Mouse (Mus musculus) kidney, embryonic 15.5 days (tissue): ENCODE measurements around the gene Mfsd6. TPM values are rescaled to one million over a fixed set of nuclear protein-coding genes. Genes with fewer than 3 reads are reported as not detected.
A peak's percentile ranks its signal among the peaks of the same experiment; 100 is the strongest.
"Not testable (repeated sequence)": the region's sequence is repeated elsewhere in the genome, so short reads cannot be mapped to it uniquely, and the experiment has no call there.

ENCODE experiments used
- ATAC-seq: fragments of 200-750 bp; cut with Nextera tagmentation; replicated peaks from 2 replicates; pipeline ENCODE4 v1.8.0; 2017; ENCODE audit warnings: moderate TSS enrichment; ENCODE audit not compliant: low FRiP score
- H3K27ac ChIP-seq: fragments of 300-500 bp; sonication (generic); 2 replicates; pipeline ENCODE4 v1.5.1; 2015; ENCODE audit warnings: mild to moderate bottlenecking, inconsistent platforms
- H3K27me3 ChIP-seq: fragments of 300-500 bp; sonication (generic); 2 replicates; pipeline ENCODE4 v1.6.1; 2015; ENCODE audit warnings: inconsistent platforms
- H3K36me3 ChIP-seq: fragments of 300-500 bp; sonication (generic); 2 replicates; pipeline ENCODE4 v1.6.1; 2015; ENCODE audit warnings: inconsistent platforms
- H3K4me1 ChIP-seq: fragments of 300-500 bp; sonication (generic); 2 replicates; pipeline ENCODE4 v1.6.1; 2015; ENCODE audit warnings: inconsistent platforms
- H3K4me2 ChIP-seq: fragments of 300-500 bp; sonication (generic); 2 replicates; pipeline ENCODE4 v1.6.1; 2015; ENCODE audit warnings: moderate library complexity, mild to moderate bottlenecking, inconsistent platforms
- H3K4me3 ChIP-seq: fragments of 300-500 bp; sonication (generic); replicated peaks from 2 replicates; pipeline ENCODE4 v1.5.1; 2015; ENCODE audit warnings: mild to moderate bottlenecking, inconsistent platforms
- H3K9ac ChIP-seq: fragments of 300-500 bp; sonication (generic); 2 replicates; pipeline ENCODE4 v1.6.1; 2015; ENCODE audit warnings: mild to moderate bottlenecking, inconsistent platforms
- H3K9me3 ChIP-seq: fragments of 300-500 bp; sonication (generic); replicated peaks from 2 replicates; pipeline ENCODE4 v1.6.1; 2016; ENCODE audit warnings: inconsistent platforms
- whole genome bisulfite sequencing: fragments of 180-500 bp; shearing (Covaris S2); methylation state at CpG from one replicate; pipeline ENCODE4 v1.1.7; 2015; ENCODE audit warnings: mixed read lengths; 5-methylcytosine and 5-hydroxymethylcytosine counted together
- polyA plus RNA-seq: library from polyadenylated mRNA; unstranded; fragments of >200 nt; fragmentation: Nextera tagmentation; extraction: Ambion mirVana; gene quantifications from 2 replicates; pipeline ENCODE4 v1.2.1, GENCODE M21; 2015

The Mfsd6 gene
- polyA plus RNA-seq, 1 experiment from 2014 or later: 3.1 TPM

DNA sequence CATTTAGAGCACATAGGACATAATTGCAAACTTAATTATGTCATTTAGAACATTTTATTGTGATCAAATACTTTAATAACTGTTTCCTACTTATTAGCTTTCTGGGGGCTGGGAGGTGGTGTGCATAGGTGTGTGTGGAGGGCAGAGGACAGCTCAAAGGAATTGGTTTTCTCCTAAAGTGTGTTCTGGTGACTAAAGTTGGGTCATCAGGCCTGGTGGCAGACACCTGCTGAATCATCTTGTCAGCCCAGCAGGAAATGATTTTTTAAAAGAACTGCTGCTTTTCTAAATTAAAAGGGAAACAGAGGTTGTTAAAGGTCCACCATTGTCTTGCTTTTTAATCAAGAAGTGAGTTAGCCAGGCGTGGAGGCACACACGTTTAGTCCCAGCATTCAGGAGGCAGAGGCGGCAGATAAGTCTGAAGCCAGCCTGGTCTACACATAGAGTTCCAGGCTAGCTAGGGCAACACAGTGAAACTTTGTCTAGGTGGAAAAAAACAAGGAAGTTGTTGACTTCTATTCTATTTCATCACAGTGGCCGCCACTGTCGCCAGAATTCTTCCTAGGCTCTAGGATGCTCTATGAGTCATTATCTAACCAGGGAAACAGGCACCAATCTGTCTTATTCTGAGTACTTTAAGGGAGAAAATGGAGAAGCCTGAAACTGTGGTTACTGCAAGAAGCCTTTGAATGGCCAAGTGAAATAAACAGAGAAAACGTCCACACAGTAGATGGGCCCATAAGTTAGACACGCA, 24.3 kb downstream of the Mfsd6 start:
- Histone ChIP-seq H3K9ac (no peak overlapping the region), H3K27ac (no peak overlapping the region), H3K9me3 (no peaks in the 10 kb centered on the region), H3K36me3 (no peaks in the 10 kb centered on the region), H3K4me1 (no peaks in the 10 kb centered on the region), H3K4me2 (no peak overlapping the region), H3K4me3 (no peak overlapping the region), H3K27me3 (no peaks in the 10 kb centered on the region)
- ATAC-seq: no peak
- WGBS: 76% methylated on average over 7 of the region's 7 CpGs

DNA sequence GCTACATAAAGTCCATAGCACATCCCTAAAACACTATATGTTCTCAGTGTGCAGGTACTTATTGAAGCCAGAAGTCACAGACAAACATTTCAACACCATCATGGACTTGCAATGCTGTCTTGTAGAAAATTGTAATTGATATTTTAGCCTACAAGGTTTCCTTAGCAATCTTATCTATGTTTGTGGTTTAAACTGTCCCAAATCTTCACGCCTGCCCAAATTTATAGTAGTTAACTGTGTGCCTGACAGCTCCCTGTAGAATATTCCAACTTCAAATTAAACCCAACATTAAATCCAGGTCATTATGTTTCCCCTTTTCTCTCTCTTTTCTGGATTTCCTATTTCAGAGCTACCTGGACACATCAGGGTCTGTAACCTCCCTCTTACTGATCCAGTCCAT, 25.3 kb downstream of the Mfsd6 start:
- no peak for ATAC-seq
- WGBS: 77% methylated on average over 1 of the region's 1 CpGs
- Histone ChIP-seq H3K4me3 (no peak overlapping the region), H3K27ac (no peak overlapping the region), H3K4me1 (no peaks in the 10 kb centered on the region), H3K27me3 (no peaks in the 10 kb centered on the region), H3K9ac (no peak overlapping the region), H3K4me2 (no peak overlapping the region), H3K9me3 (no peaks in the 10 kb centered on the region), H3K36me3 (no peaks in the 10 kb centered on the region)

DNA sequence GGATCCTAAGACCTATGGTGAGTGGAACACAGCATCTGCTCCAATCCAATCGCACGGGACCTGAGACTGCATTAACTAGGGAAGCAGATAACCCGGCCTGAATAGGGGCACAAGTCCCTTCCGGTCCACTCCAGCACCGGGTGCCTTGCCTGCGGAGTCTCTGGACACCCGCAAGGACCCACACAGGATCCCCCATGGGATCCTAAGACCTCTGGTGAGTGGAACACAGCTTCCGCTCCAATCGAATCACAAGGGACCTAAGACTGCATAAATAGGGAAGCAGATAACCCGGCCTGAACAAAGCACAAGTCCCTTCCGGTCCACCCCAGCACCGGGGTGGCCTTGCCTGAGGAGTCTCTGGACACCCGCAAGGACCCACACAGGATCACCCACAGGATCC, 32.8 kb downstream of the Mfsd6 start:
- H3K27ac ChIP-seq, H3K36me3 ChIP-seq, ATAC-seq, H3K4me2 ChIP-seq, H3K4me1 ChIP-seq, H3K9ac ChIP-seq, H3K9me3 ChIP-seq, H3K27me3 ChIP-seq, H3K4me3 ChIP-seq: not testable (repeated sequence)
- WGBS: 94% methylated on average over 13 of the region's 13 CpGs

DNA sequence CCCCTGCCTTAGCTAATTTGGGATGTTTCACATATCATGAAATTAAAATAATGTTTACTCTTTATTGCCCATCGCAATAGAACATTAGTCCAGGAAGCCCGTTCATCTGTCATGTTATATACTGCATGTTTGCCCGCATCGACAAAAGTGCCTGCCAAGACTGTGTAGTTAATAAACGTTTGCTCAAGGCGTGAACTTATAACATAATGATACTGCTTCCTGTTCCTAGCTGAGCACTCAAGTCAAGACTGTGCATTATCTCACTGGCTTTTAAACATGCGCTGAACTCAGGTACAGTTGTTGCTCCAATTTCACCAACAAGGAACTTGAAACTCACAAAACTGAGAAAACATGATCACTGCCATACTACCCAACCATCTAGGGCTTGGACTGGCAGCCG, 39.6 kb downstream of the Mfsd6 start:
- no peaks in the 10 kb centered on the region for H3K36me3 ChIP-seq
- H3K9me3 ChIP-seq: no peaks in the 10 kb centered on the region
- H3K4me2 ChIP-seq: no peak overlapping the region
- ATAC-seq: no peak
- 87% methylated on average over 8 of the region's 8 CpGs for WGBS
- no peak overlapping the region for H3K9ac ChIP-seq
- H3K4me1 ChIP-seq: no peaks in the 10 kb centered on the region
- no peak overlapping the region for H3K27ac ChIP-seq
- no peak overlapping the region for H3K4me3 ChIP-seq
- H3K27me3 ChIP-seq: no peaks in the 10 kb centered on the region

DNA sequence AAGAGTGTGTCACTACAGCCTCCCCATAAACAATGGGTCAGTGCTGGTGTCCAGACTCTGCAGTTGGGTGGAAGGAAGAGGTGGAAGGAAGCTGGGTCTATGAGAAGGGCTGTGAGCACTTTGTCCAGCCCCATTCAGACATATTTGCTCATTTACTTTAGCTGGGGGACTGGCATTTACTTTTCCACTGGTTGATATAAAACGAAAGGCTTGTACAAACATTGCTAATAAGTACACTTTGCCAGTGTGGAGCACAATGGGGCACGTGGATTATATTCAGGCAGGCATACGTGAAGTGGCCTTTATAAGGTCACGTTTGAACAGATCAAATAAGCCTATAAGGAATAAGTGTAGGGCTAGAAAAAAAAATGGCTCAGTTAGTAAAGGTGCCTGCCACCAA, 43.7 kb downstream of the Mfsd6 start:
- Histone ChIP-seq H3K36me3 (no peaks in the 10 kb centered on the region), H3K9me3 (no peaks in the 10 kb centered on the region), H3K4me3 (no peak overlapping the region), H3K27ac (no peak overlapping the region), H3K9ac (no peak overlapping the region), H3K4me2 (no peak overlapping the region), H3K27me3 (no peaks in the 10 kb centered on the region), H3K4me1 (no peaks in the 10 kb centered on the region)
- no peak for ATAC-seq
- 75% methylated on average over 4 of the region's 4 CpGs for WGBS

DNA sequence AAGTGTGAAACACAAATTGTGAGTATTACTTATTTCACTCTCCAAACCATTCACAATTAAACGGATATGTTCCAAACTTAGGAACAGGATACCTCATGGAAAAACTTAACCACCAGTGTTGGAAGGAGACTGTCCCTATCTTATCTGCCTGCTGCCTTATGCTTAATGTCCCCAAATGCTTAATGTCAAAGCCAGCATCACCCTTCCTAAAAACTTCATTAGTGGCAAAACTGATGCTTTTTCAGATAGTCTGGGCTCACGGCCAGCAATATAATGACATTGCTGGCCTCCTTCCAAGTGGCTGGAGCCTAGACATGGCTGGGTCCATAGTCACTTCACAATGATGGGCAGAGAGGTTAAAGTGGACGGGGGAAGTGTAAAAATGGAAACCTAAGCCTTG, 50.6 kb downstream of the Mfsd6 start:
- no peak overlapping the region for H3K27ac ChIP-seq
- peaks cover 7% of the 10 kb centered on the region for H3K4me1 ChIP-seq
- 37% methylated on average over 3 of the region's 3 CpGs for WGBS
- peak; percentile 71 for ATAC-seq
- no peaks in the 10 kb centered on the region for H3K36me3 ChIP-seq
- H3K4me3 ChIP-seq: no peak overlapping the region
- no peaks in the 10 kb centered on the region for H3K27me3 ChIP-seq
- no peaks in the 10 kb centered on the region for H3K9me3 ChIP-seq
- H3K9ac ChIP-seq: no peak overlapping the region
- no peak overlapping the region for H3K4me2 ChIP-seq

DNA sequence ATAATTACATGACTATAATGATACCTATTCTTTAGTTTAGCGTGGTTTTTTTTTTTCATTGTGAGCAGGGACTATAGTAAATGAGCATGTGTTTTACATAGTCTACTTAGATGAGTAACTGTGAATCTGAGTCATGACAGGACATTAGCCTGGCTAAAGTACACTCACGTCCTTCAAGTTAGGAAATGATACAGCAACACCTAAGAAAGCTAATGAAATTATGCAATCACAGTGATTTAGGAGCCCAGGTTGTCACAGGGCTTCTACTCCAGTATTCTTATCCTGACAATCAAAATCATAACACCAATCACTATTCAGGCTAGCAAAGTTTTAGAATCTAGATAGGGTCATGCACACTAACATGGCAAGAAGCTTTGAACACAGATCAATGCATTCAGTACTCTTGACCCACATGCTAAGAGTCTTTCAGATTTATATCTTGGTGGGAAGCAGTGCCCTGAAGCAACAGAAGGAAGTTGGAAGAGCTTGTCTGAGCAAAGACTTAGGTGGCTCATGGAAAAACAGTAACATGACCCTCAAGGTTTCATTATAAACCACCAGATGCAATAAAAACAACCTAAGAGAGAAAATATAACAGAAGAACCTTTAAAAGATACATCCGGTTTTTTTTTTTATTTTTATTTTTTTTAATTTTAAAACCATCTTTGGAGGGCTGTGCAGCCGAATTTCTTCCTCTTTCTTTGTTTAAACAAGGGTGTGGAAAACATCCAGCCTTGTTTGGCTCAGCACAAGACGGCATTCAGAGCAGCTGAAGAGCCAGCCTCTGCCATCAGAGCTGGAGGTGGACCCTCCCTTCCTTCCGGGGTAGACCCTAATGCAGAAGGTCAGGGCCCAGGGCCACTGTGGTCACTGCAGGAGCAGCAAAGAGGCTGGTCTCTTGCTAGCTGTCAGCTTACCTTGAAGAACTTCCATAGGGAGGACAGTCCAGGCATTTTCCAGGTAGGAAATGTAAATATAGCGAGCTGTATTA, 51.4 kb downstream of the Mfsd6 start:
- Histone ChIP-seq H3K4me3 (no peak overlapping the region), H3K36me3 (no peaks in the 10 kb centered on the region), H3K9me3 (no peaks in the 10 kb centered on the region), H3K9ac (no peak overlapping the region), H3K4me2 (no peak overlapping the region), H3K27me3 (no peaks in the 10 kb centered on the region), H3K4me1 (peaks cover 7% of the 10 kb centered on the region), H3K27ac (0 out of 2 replicates have a peak overlapping the region, but pooled peaks have one; percentile 37)
- ATAC-seq: peak; percentile 25; the same call in 1 of the 2 replicates
- WGBS: 50% methylated on average over 7 of the region's 7 CpGs

DNA sequence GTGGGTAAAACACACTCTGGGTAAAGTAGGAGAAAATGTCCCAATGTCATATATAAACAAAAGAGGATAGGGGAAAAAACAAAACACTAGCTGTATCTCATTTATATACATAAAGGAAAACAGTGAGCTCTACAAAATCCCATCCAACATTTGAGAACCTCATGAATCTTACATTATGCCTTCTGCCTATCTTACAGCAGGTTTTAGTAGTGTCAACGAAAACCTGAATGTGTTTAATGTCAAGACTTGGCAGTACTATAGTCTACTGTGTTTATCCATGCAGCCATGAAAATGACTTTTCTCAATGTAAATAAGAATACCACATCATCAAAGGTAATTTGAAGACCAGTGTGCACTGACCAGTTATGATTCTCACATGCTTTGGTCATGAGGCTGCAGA, 57.3 kb downstream of the Mfsd6 start:
- no peak overlapping the region for H3K27ac ChIP-seq
- H3K36me3 ChIP-seq: no peaks in the 10 kb centered on the region

DNA sequence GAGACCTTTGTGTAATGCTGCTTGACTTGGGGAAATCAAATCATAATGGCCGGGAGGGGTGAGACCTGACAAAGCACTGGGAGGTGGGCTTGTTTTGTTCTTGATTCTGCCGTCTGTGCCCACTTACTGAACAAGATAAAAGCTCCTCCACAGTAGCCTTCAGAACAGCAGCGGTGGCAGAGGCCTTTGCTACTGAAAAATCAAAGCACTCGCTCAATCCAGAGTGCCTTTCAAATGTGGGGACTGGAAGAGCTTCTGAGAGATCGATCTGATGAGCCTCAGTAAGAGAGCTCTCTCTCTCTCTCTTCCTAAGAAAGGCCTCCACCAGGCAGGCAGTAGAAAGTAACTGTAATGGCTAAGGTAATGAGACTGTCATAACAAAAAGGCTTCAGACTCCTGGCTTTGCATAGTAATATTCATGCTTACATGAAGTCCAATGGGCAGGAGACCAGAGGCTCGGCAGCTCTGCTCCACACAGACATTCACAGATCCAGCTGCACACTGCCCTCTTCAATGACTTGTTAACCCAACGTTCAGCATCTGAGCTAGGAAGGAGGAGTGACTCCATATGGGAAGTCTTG, 58.4 kb downstream of the Mfsd6 start:
- Histone ChIP-seq H3K27ac (no peak overlapping the region), H3K9me3 (no peaks in the 10 kb centered on the region), H3K9ac (no peak overlapping the region), H3K27me3 (no peaks in the 10 kb centered on the region), H3K36me3 (no peaks in the 10 kb centered on the region), H3K4me2 (no peak overlapping the region), H3K4me1 (no peaks in the 10 kb centered on the region), H3K4me3 (no peak overlapping the region)
- WGBS: 58% methylated on average over 7 of the region's 7 CpGs
- no peak for ATAC-seq

More for the DNA sequence above, 57.3 kb downstream of the Mfsd6 start:
- no peaks in the 10 kb centered on the region for H3K27me3 ChIP-seq
- 68% methylated on average over 1 of the region's 1 CpGs for WGBS
- no peak overlapping the region for H3K4me2 ChIP-seq
- H3K4me3 ChIP-seq: no peak overlapping the region
- no peak overlapping the region for H3K9ac ChIP-seq
- ATAC-seq: no peak
- H3K9me3 ChIP-seq: no peaks in the 10 kb centered on the region
- no peaks in the 10 kb centered on the region for H3K4me1 ChIP-seq

DNA sequence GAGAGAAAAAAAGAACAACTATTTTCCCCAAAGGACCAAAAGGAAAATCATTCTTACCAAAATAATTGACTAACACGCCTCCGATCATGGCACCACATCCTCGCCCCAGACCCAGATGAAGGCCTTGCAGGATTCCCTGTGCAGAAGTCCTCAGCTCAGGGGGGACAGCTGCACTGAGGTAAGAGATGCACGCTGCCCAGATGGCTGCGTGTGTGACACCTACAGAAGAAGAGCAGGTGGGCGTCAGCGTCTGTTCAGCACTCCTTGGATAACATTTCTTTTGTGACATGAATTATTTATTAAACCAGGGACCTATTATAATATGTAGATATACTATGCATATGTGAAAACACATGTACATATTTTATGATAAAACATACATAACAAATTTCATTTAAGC, 64.0 kb downstream of the Mfsd6 start:
- Histone ChIP-seq H3K4me3 (no peak overlapping the region), H3K36me3 (no peaks in the 10 kb centered on the region), H3K27me3 (no peaks in the 10 kb centered on the region), H3K9me3 (no peaks in the 10 kb centered on the region), H3K27ac (no peak overlapping the region), H3K4me1 (peaks cover 10% of the 10 kb centered on the region; the same call in 1 of the 2 replicates), H3K4me2 (no peak overlapping the region), H3K9ac (no peak overlapping the region)
- 90% methylated on average over 7 of the region's 7 CpGs for WGBS
- no peak for ATAC-seq

DNA sequence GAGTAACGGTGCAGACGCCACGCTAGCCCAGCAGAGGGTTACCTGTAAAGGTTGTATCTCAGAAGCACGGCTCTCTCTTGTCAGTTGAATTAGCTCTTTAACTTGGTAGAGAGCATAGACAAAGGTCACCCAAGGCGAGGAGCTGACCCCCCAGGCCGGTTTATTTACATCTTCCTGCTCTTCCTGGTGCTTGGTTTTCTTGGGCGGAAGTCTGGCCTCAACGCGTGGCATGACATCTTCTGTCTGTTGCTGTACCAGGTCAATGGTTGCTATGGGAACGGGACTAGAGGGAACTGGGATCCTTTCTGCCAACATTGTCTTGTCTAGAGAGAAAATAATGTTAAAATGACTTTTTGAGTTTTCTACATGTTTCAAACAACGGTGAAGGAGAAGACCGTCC, 66.5 kb downstream of the Mfsd6 start:
- H3K27ac ChIP-seq: no peak overlapping the region
- no peaks in the 10 kb centered on the region for H3K27me3 ChIP-seq
- H3K4me3 ChIP-seq: no peak overlapping the region
- peaks cover 10% of the 10 kb centered on the region; the same call in 1 of the 2 replicates for H3K4me1 ChIP-seq
- ATAC-seq: no peak
- no peak overlapping the region for H3K4me2 ChIP-seq
- H3K9me3 ChIP-seq: no peaks in the 10 kb centered on the region
- no peak overlapping the region for H3K9ac ChIP-seq
- WGBS: 73% methylated on average over 12 of the region's 12 CpGs
- no peaks in the 10 kb centered on the region for H3K36me3 ChIP-seq

DNA sequence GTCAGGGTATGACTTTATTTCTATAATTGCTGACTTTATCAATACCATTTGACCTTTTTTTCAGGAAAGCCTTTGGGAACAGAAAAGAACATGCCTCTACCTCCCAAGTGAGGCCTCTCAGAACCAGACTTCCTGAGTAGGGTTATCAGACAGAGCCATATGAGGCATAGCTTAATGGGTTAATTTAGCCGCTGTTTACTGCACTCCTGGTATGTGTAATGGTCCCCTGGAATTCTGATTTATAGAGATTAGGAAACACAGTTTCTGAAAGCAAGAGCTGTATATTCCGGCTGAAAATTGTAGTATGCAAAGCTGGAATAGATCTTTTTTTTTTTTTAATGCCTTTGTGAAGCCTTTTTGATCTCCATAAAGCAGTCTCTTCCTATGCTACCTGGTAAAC, 67.0 kb downstream of the Mfsd6 start:
- Histone ChIP-seq H3K4me1 (peaks cover 10% of the 10 kb centered on the region; the same call in 1 of the 2 replicates), H3K27ac (no peak overlapping the region), H3K4me3 (no peak overlapping the region), H3K9me3 (no peaks in the 10 kb centered on the region), H3K27me3 (no peaks in the 10 kb centered on the region), H3K9ac (no peak overlapping the region), H3K4me2 (no peak overlapping the region), H3K36me3 (no peaks in the 10 kb centered on the region)
- ATAC-seq: peak; percentile 62
- WGBS: 38% methylated on average over 2 of the region's 2 CpGs
